Mouse (Mus musculus): Measurements from ENCODE around the gene Ifnab. TPM values are rescaled to one million over a fixed set of nuclear protein-coding genes. Genes with fewer than 3 reads are reported as not detected.
A peak's percentile ranks its signal among the peaks of the same experiment; 100 is the strongest.

Gene Ifnab
- polyA plus RNA-seq, 1 experiment from 2014 or later = not detected

- no peaks in the 10 kb centered on the region for H3K9me3 ChIP-seq (ENCODE audit: low read depth, low read length)
- no peaks in the 10 kb centered on the region for H3K36me3 ChIP-seq (ENCODE audit: insufficient read depth)
- ATAC-seq (ENCODE audit: insufficient read depth) (no peak), DNase-seq (no peak)
- peak overlapping the region; percentile 59 for H3K4me2 ChIP-seq
- peak overlapping the region; percentile 36 for H3K4me3 ChIP-seq (ENCODE audit: low read depth, low read length)
- TF ChIP-seq CTCF (IDR thresholded peaks at IDR 0.05; ENCODE audit: low read depth) = no peak
- no peak overlapping the region for H3K9ac ChIP-seq
- 59% methylated on average over 8 of the region's 8 CpGs for WGBS
- H3K27ac ChIP-seq (ENCODE audit: low read depth) = no peak overlapping the region
- no peaks in the 10 kb centered on the region for H3K4me1 ChIP-seq (ENCODE audit: insufficient read depth)
- no peaks in the 10 kb centered on the region for H3K27me3 ChIP-seq (ENCODE audit: insufficient read depth, low read length)
Measured at GRCm38 (mm10) chr4:88640704-88641076, 50.5 kb downstream of the Ifnab start.

Other genes with a start within 250 kb of the Ifnab start
- not detected in 2 replicates for gene Ifnb1, start 168.6 kb downstream of the Ifnab start, polyA plus RNA-seq (2014; fragmentation: Nextera tagmentation; extraction: Ambion mirVana)
- not detected in 2 replicates for gene Ifna15, start 133.1 kb downstream of the Ifnab start, polyA plus RNA-seq (2014; fragmentation: Nextera tagmentation; extraction: Ambion mirVana)
- gene Ifna14, start 119.6 kb downstream of the Ifnab start, polyA plus RNA-seq (2014; fragmentation: Nextera tagmentation; extraction: Ambion mirVana) = not detected in 2 replicates
- gene Ifna9, start 99.0 kb downstream of the Ifnab start, polyA plus RNA-seq (2014; fragmentation: Nextera tagmentation; extraction: Ambion mirVana) = not detected in 2 replicates
- not detected in 2 replicates for gene Ifna12, start 88.0 kb downstream of the Ifnab start, polyA plus RNA-seq (2014; fragmentation: Nextera tagmentation; extraction: Ambion mirVana)
- not detected in 2 replicates for gene C87499, start 56.9 kb downstream of the Ifnab start, polyA plus RNA-seq (2014; fragmentation: Nextera tagmentation; extraction: Ambion mirVana)
- gene Ifna13, start 46.9 kb downstream of the Ifnab start, polyA plus RNA-seq (2014; fragmentation: Nextera tagmentation; extraction: Ambion mirVana) = not detected in 2 replicates
- not detected in 2 replicates for gene Ifna16, start 14.4 kb downstream of the Ifnab start, polyA plus RNA-seq (2014; fragmentation: Nextera tagmentation; extraction: Ambion mirVana)
- gene Ifna2, start 7.4 kb downstream of the Ifnab start, polyA plus RNA-seq (2014; fragmentation: Nextera tagmentation; extraction: Ambion mirVana) = not detected in 2 replicates
- gene Gm26566, start 30.4 kb upstream of the Ifnab start, polyA plus RNA-seq (2014; fragmentation: Nextera tagmentation; extraction: Ambion mirVana) = 1.1 TPM in 2 replicates
- gene Klhl9, start 31.1 kb upstream of the Ifnab start, polyA plus RNA-seq (2014; fragmentation: Nextera tagmentation; extraction: Ambion mirVana) = 117 TPM in 2 replicates
- not detected in 2 replicates for gene Gm13271, start 63.5 kb upstream of the Ifnab start, polyA plus RNA-seq (2014; fragmentation: Nextera tagmentation; extraction: Ambion mirVana)
- 0.27 and 0.33 TPM in 2 replicates for gene Gm13283, start 68.8 kb upstream of the Ifnab start, polyA plus RNA-seq (2014; fragmentation: Nextera tagmentation; extraction: Ambion mirVana)
- 0.60 TPM in 1 of 2 replicates, not detected in the other for gene Gm13290, start 82.5 kb upstream of the Ifnab start, polyA plus RNA-seq (2014; fragmentation: Nextera tagmentation; extraction: Ambion mirVana)
- gene Gm13289, start 85.6 kb upstream of the Ifnab start, polyA plus RNA-seq (2014; fragmentation: Nextera tagmentation; extraction: Ambion mirVana) = not detected in 2 replicates
- not detected in 2 replicates for gene Gm13272, start 88.5 kb upstream of the Ifnab start, polyA plus RNA-seq (2014; fragmentation: Nextera tagmentation; extraction: Ambion mirVana)
- 0.14 and 0.26 TPM in 2 replicates for gene Ifnz, start 90.8 kb upstream of the Ifnab start, polyA plus RNA-seq (2014; fragmentation: Nextera tagmentation; extraction: Ambion mirVana)
- gene Gm13276, start 94.3 kb upstream of the Ifnab start, polyA plus RNA-seq (2014; fragmentation: Nextera tagmentation; extraction: Ambion mirVana) = not detected in 2 replicates
- gene Gm13277, start 97.3 kb upstream of the Ifnab start, polyA plus RNA-seq (2014; fragmentation: Nextera tagmentation; extraction: Ambion mirVana) = not detected in 2 replicates
- not detected in 2 replicates for gene Gm13278, start 100.2 kb upstream of the Ifnab start, polyA plus RNA-seq (2014; fragmentation: Nextera tagmentation; extraction: Ambion mirVana)
- not detected in 2 replicates for gene Gm13275, start 103.1 kb upstream of the Ifnab start, polyA plus RNA-seq (2014; fragmentation: Nextera tagmentation; extraction: Ambion mirVana)
- gene Gm13279, start 106.0 kb upstream of the Ifnab start, polyA plus RNA-seq (2014; fragmentation: Nextera tagmentation; extraction: Ambion mirVana) = not detected in 2 replicates
- gene Gm13285, start 108.3 kb upstream of the Ifnab start, polyA plus RNA-seq (2014; fragmentation: Nextera tagmentation; extraction: Ambion mirVana) = 1.2 and 1.7 TPM in 2 replicates
- gene Gm13287, start 111.9 kb upstream of the Ifnab start, polyA plus RNA-seq (2014; fragmentation: Nextera tagmentation; extraction: Ambion mirVana) = not detected in 2 replicates
- gene Gm13288, start 114.2 kb upstream of the Ifnab start, polyA plus RNA-seq (2014; fragmentation: Nextera tagmentation; extraction: Ambion mirVana) = 0.09 TPM in 1 of 2 replicates, not detected in the other
- not detected in 2 replicates for gene Ifna7, start 124.9 kb upstream of the Ifnab start, polyA plus RNA-seq (2014; fragmentation: Nextera tagmentation; extraction: Ambion mirVana)
- not detected in 2 replicates for gene Ifna11, start 128.6 kb upstream of the Ifnab start, polyA plus RNA-seq (2014; fragmentation: Nextera tagmentation; extraction: Ambion mirVana)
- not detected in 2 replicates for gene Ifna6, start 136.1 kb upstream of the Ifnab start, polyA plus RNA-seq (2014; fragmentation: Nextera tagmentation; extraction: Ambion mirVana)
- not detected in 2 replicates for gene Ifna5, start 144.2 kb upstream of the Ifnab start, polyA plus RNA-seq (2014; fragmentation: Nextera tagmentation; extraction: Ambion mirVana)
- not detected in 2 replicates for gene Ifna4, start 150.5 kb upstream of the Ifnab start, polyA plus RNA-seq (2014; fragmentation: Nextera tagmentation; extraction: Ambion mirVana)
- not detected in 2 replicates for gene Ifna1, start 158.7 kb upstream of the Ifnab start, polyA plus RNA-seq (2014; fragmentation: Nextera tagmentation; extraction: Ambion mirVana)
- gene Ifne, start 188.8 kb upstream of the Ifnab start, polyA plus RNA-seq (2014; fragmentation: Nextera tagmentation; extraction: Ambion mirVana) = not detected in 2 replicates